Mouse (Mus musculus): Measurements from ENCODE around the gene Vmp1. TPM values are rescaled to one million over a fixed set of nuclear protein-coding genes. Genes with fewer than 3 reads are reported as not detected.

The Vmp1 gene
- polyA plus RNA-seq, 1 experiment from 2014 or later = 90.1 TPM

DNA sequence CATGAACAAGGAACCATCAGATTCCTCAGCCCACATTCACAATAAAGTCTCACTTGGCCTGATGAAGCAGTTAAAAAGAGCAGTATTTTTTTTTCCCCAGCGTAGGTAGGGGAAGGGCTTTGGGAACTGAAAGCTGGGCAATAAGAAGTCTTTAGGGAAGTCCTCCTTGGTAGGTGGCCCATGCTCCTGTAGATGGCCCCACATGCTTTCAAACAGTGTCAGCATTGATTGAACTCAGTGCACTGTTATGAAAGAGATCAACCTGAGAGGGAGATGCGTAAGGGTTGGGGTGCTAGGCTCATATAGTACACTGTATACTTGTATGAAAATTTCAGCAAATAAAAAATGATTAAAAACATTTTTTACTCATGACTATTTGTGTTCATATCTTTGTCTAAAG, 8.3 kb upstream of the Vmp1 start:
- peaks cover 59% of the 10 kb centered on the region for H3K36me3 ChIP-seq
- no peak for ATAC-seq (ENCODE audit: insufficient number of reproducible peaks, low FRiP score, low TSS enrichment, low read depth)
- no peak overlapping the region for H3K27ac ChIP-seq
- no peaks in the 10 kb centered on the region for H3K4me1 ChIP-seq
- WGBS = 85% methylated on average over 2 of the region's 2 CpGs
- H3K4me3 ChIP-seq = no peak overlapping the region
- H3K4me2 ChIP-seq = no peak overlapping the region
- no peak overlapping the region for H3K9ac ChIP-seq
- H3K9me3 ChIP-seq = no peaks in the 10 kb centered on the region
- H3K27me3 ChIP-seq = no peaks in the 10 kb centered on the region

DNA sequence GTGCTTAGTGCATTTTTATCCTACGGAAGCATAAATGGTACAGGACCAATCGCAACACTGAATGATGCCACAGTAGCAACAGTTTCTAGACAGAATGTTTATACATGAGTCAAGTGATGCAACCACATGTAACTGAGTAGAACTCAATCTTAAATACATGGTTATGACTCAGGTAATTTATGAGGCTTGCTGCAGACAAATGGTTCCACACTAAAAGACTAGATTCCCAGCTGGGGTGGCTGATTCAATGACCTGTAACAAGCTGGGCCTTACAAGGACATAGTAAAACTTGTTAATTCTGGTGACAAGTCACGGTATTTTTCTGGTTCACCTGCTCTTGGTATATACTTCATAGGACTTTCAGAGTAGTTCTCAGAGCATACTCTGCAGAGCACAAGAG, 7.8 kb upstream of the Vmp1 start:
- Histone ChIP-seq H3K4me3 (no peak overlapping the region), H3K9me3 (no peaks in the 10 kb centered on the region), H3K4me2 (no peak overlapping the region), H3K27me3 (no peaks in the 10 kb centered on the region), H3K9ac (no peak overlapping the region), H3K27ac (no peak overlapping the region), H3K36me3 (peaks cover 56% of the 10 kb centered on the region), H3K4me1 (no peaks in the 10 kb centered on the region)
- 89% methylated on average over 3 of the region's 3 CpGs for WGBS
- no peak for ATAC-seq (ENCODE audit: insufficient number of reproducible peaks, low FRiP score, low TSS enrichment, low read depth)

DNA sequence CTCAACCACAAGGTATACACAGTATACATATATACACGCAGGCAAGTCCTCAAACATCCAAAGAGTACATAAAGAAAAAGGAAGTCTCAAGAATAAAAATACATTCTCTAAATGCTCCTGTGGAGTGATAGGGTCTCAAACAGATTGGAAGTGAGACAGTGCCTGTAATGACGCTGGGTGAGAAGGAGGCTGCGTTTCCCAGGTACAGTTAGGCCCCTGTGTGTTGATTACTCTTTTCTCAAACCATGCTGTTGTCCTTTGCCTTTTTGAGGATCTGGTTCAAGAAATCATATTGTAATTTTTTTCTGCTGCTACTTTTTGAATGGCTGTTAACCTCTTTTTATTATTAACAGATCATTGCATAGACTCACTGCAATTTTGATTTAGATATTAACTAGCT, 6.7 kb upstream of the Vmp1 start:
- 90% methylated on average over 3 of the region's 3 CpGs for WGBS
- Histone ChIP-seq H3K4me2 (no peak overlapping the region), H3K4me1 (peaks cover 1% of the 10 kb centered on the region), H3K9me3 (no peaks in the 10 kb centered on the region), H3K27me3 (no peaks in the 10 kb centered on the region), H3K36me3 (peaks cover 51% of the 10 kb centered on the region), H3K9ac (no peak overlapping the region), H3K27ac (no peak overlapping the region), H3K4me3 (no peak overlapping the region)
- no peak for ATAC-seq (ENCODE audit: insufficient number of reproducible peaks, low FRiP score, low TSS enrichment, low read depth)

DNA sequence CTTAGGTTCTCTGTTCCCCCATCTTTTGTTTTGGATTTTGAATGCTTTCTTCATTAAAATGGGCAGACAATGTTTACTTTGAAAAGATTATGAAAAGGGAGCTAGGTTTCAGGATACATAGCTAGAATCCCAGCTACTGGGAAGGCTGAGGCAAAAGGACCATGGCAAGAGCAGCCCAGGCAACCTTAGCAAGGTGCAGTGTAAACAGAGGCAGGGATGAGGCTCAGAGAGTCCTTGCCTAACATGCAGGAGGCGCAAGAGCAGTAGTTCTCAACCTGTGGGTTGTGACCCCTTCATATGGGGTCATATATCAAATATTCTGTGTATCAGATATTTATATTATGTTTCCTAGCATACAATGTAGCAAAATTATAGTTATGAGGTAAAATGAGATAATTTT, 1.7 kb upstream of the Vmp1 start:
- H3K4me3 ChIP-seq = peak overlapping the region; percentile 92; the same call in 1 of the 2 replicates
- H3K4me1 ChIP-seq = peaks cover 17% of the 10 kb centered on the region
- peaks cover 14% of the 10 kb centered on the region for H3K36me3 ChIP-seq
- H3K9ac ChIP-seq = no peak overlapping the region
- H3K27me3 ChIP-seq = no peaks in the 10 kb centered on the region
- no peak overlapping the region for H3K27ac ChIP-seq
- H3K4me2 ChIP-seq = peak overlapping the region; percentile 76; the same call in 1 of the 2 replicates
- H3K9me3 ChIP-seq = no peaks in the 10 kb centered on the region
- 88% methylated on average over 1 of the region's 1 CpGs for WGBS
- no peak for ATAC-seq (ENCODE audit: insufficient number of reproducible peaks, low FRiP score, low TSS enrichment, low read depth)

DNA sequence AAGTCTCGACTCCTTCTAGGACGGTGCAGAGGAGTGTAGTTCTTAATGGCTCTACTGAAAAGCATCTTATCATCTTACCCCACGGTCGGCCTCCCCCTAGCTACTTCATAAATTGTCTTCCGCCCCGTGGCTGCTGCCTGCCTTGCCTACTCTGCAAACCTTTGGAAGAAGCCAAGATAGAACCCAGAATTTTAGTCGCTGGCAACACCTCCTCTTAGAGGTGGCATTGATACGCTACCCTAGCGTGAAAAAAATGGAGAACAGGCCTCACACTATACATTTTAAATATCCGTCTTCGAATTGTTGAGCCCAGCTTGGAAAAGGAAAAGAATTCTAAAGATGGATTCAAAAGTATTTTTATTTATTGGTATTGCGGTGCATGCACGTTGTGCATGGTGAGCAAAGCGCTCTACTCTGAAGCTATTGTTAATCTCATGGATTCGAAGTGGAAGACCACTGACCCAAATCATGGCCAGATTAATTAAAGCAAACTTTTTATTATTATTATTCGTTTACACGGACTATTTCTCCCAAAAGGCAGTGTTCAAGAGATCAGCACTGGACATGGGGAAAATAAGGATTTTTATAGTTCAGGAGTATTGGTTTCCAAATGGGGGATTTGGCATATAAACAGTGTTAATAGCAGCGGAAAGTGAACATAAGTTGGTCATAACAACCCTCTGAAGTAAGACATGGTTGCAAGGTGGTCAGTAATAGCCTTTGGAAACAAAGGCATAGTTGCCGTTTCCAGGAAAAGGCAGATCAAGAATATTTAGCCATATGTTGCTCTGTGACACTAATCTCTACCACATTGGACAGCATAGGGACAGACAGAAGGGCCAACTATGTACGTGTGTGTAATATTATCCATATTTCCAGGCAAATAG, 733 bp upstream of the Vmp1 start:
- no peak for ATAC-seq (ENCODE audit: insufficient number of reproducible peaks, low FRiP score, low TSS enrichment, low read depth)
- peak overlapping the region; percentile 87 for H3K9ac ChIP-seq
- H3K4me3 ChIP-seq = peak overlapping the region; percentile 92
- H3K36me3 ChIP-seq = peaks cover 4% of the 10 kb centered on the region
- peaks cover 17% of the 10 kb centered on the region for H3K4me1 ChIP-seq
- no peaks in the 10 kb centered on the region for H3K27me3 ChIP-seq
- 5% methylated on average over 20 of the region's 20 CpGs for WGBS
- peak overlapping the region; percentile 94 for H3K27ac ChIP-seq
- peak overlapping the region; percentile 76 for H3K4me2 ChIP-seq
- H3K9me3 ChIP-seq = no peaks in the 10 kb centered on the region

DNA sequence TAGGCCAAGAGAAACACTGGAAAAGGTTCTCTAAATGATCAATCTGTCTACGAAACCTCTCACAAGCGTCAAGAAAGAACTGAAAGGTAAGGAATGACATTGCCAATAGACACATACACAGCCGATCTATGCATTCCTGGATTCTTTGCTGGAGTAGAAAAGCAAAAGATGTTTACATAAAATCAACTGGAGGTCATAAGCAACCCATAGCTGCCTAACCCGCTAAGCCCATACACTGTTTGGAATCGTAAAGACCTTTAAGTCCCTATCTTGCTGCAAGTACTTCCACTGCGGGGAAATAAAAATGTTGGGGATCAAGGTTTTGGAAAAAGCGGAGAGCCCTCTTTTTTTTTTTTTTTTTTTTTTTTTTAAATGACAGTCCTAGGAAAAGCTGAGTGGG, 775 bp downstream of the Vmp1 start:
- H3K9me3 ChIP-seq = no peaks in the 10 kb centered on the region
- H3K27ac ChIP-seq = peak overlapping the region; percentile 94
- peak overlapping the region; percentile 76 for H3K4me2 ChIP-seq
- H3K4me3 ChIP-seq = peak overlapping the region; percentile 92
- WGBS = 36% methylated on average over 7 of the region's 7 CpGs
- no peaks in the 10 kb centered on the region for H3K27me3 ChIP-seq
- ATAC-seq (ENCODE audit: insufficient number of reproducible peaks, low FRiP score, low TSS enrichment, low read depth) = no peak
- peaks cover 17% of the 10 kb centered on the region for H3K4me1 ChIP-seq
- peak overlapping the region; percentile 87 for H3K9ac ChIP-seq
- no peaks in the 10 kb centered on the region; the same call in 1 of the 2 replicates for H3K36me3 ChIP-seq

DNA sequence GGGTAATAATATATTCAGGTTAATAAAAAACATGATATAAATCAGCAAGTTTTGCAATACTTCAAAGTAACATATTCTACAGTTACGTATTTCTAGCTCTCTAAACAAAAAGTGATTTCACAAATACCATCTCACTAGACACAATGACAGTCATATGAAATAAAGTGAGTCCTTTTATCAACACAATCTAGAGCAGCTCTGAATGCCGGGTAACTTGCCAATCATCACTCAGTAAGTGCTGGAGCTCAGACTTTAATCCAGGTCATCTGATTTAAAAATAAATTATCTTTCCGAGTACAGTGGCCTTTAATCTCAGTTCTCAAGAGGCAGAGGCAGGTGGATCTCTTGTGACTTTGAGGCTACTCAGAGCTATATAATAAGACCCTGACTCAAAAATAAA, 2.2 kb downstream of the Vmp1 start:
- WGBS = 86% methylated on average over 3 of the region's 3 CpGs
- Histone ChIP-seq H3K9ac (no peak overlapping the region), H3K9me3 (no peaks in the 10 kb centered on the region), H3K4me1 (peaks cover 17% of the 10 kb centered on the region), H3K4me2 (no peak overlapping the region), H3K27ac (no peak overlapping the region), H3K4me3 (no peak overlapping the region), H3K27me3 (no peaks in the 10 kb centered on the region), H3K36me3 (no peaks in the 10 kb centered on the region)
- ATAC-seq (ENCODE audit: insufficient number of reproducible peaks, low FRiP score, low TSS enrichment, low read depth) = no peak

DNA sequence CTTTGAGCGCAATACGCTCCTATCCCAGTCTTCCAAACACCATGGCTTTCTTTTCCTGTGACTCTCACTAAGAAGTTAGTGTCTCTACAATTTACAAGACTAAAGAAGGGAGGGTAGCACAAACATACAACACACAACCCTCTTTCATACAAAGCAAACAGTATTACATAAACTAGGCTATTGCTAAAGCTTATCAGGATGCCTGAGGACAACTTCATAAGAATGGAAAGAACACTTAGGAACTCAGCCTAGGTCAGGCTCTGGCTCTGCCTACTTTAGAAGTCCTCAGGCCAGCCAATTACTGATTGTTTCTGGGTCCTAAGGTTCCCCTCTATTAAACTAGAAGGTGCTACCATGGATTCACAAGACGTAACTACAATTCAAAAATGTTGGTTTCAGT, 2.9 kb downstream of the Vmp1 start:
- no peak overlapping the region for H3K27ac ChIP-seq
- no peaks in the 10 kb centered on the region for H3K27me3 ChIP-seq
- no peak overlapping the region for H3K4me2 ChIP-seq
- H3K4me3 ChIP-seq = no peak overlapping the region
- WGBS = 92% methylated on average over 3 of the region's 3 CpGs
- peaks cover 17% of the 10 kb centered on the region for H3K4me1 ChIP-seq
- H3K9me3 ChIP-seq = no peaks in the 10 kb centered on the region
- no peaks in the 10 kb centered on the region for H3K36me3 ChIP-seq
- no peak overlapping the region for H3K9ac ChIP-seq
- ATAC-seq (ENCODE audit: insufficient number of reproducible peaks, low FRiP score, low TSS enrichment, low read depth) = no peak

DNA sequence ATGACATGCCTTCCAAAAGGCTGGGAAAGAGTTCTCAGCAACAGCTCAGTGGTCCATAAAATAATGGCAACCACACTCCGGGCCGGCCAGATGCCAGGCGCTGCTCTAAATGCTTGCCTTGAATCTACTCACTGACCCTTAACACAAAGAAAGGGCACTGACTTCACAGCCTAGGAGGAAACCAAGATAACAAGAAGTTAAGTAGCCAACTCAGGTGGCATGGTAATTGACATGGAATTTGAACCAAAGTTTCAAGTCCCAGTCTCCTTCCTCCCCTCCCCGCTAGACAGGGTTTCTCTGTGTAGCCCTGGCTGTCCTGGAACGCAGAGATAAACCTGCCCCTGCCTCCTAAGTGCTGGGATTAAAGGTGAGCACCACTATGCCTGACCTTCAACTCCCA, 4.7 kb downstream of the Vmp1 start:
- no peaks in the 10 kb centered on the region for H3K27me3 ChIP-seq
- peaks cover 8% of the 10 kb centered on the region for H3K4me1 ChIP-seq
- H3K9ac ChIP-seq = no peak overlapping the region
- H3K4me2 ChIP-seq = no peak overlapping the region
- H3K4me3 ChIP-seq = no peak overlapping the region
- H3K27ac ChIP-seq = no peak overlapping the region
- no peaks in the 10 kb centered on the region for H3K9me3 ChIP-seq
- no peaks in the 10 kb centered on the region for H3K36me3 ChIP-seq
- WGBS = 88% methylated on average over 5 of the region's 5 CpGs
- ATAC-seq (ENCODE audit: insufficient number of reproducible peaks, low FRiP score, low TSS enrichment, low read depth) = no peak

DNA sequence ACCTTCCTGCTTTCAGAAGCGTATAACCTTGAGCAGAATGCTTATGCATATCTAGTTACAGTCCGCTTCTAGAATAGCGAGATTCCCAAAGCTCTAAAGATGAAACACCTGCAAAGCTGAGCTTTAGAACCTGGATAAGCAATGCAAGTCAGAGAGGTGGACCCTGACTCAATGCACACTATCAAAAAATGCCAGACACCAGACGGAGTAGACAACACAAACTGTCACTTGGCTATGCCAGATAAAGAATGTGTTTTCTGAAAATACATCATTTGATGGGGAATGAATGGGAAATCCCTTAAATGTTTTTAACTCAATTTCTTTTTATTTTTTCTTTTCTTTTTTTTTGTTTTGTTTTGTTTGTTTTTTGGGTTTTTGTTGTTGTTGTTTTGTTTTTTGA, 8.1 kb downstream of the Vmp1 start:
- H3K4me2 ChIP-seq = no peak overlapping the region
- no peak overlapping the region for H3K9ac ChIP-seq
- no peaks in the 10 kb centered on the region for H3K9me3 ChIP-seq
- ATAC-seq (ENCODE audit: insufficient number of reproducible peaks, low FRiP score, low TSS enrichment, low read depth) = no peak
- H3K4me3 ChIP-seq = no peak overlapping the region
- H3K4me1 ChIP-seq = no peaks in the 10 kb centered on the region
- 84% methylated on average over 4 of the region's 4 CpGs for WGBS
- H3K36me3 ChIP-seq = no peaks in the 10 kb centered on the region
- H3K27me3 ChIP-seq = no peaks in the 10 kb centered on the region
- no peak overlapping the region for H3K27ac ChIP-seq

DNA sequence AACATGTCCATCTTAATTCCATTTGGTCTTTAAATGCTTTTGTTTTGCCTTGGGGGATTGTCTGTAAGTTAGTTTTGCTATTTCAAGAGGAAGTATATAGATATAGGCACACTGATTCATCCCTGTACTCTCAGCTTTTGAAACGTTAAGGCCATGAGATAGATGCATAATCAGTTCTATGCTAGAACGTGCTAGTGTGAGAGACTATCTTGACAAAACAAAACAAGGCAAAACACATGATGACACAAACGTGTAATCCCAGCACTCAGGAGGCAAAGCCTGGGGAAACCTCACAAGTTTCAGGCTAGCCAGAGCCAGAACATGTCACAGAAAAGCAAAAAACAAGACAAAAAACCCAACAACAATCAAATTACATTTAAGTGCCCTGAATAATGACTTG, 10.9 kb downstream of the Vmp1 start:
- Histone ChIP-seq H3K36me3 (no peaks in the 10 kb centered on the region), H3K27ac (no peak overlapping the region), H3K4me3 (no peak overlapping the region), H3K4me2 (no peak overlapping the region), H3K9me3 (no peaks in the 10 kb centered on the region), H3K4me1 (no peaks in the 10 kb centered on the region), H3K27me3 (no peaks in the 10 kb centered on the region), H3K9ac (no peak overlapping the region)
- 86% methylated on average over 3 of the region's 3 CpGs for WGBS
- ATAC-seq (ENCODE audit: insufficient number of reproducible peaks, low FRiP score, low TSS enrichment, low read depth) = no peak

DNA sequence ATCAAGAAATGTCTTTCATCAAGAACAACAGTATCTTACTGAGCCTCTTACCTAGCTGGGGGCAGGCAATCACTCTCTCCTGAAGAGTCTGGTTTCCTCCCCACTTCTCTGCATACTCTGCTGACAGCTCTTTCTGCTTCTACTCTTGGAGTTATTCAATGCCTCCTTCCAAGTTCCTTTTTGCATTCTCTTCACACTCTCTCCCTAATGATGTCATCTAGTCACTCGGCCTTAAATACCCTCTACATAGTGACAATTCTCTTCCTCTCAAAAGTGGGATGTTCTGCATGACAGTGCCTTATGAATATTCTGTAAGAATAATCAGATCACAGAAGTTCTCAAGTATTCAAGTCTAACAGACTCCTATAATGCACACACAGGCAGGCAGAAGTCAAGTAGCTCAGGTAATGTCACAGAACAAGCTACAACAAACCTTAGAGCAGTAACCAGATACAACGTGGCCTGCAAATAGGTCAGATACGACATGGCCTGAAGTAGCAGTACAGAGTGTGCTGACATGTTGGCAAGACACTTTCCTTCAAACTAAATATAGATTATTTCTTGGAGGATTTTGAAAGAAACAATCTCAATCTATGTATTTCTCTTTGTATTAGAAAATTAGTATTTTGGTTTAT, 12.5 kb downstream of the Vmp1 start:
- 71% methylated on average over 3 of the region's 3 CpGs for WGBS
- H3K4me3 ChIP-seq = no peak overlapping the region
- H3K4me2 ChIP-seq = no peak overlapping the region
- H3K4me1 ChIP-seq = no peaks in the 10 kb centered on the region
- no peaks in the 10 kb centered on the region for H3K36me3 ChIP-seq
- no peaks in the 10 kb centered on the region for H3K27me3 ChIP-seq
- ATAC-seq (ENCODE audit: insufficient number of reproducible peaks, low FRiP score, low TSS enrichment, low read depth) = no peak
- H3K27ac ChIP-seq = no peak overlapping the region
- H3K9ac ChIP-seq = no peak overlapping the region
- H3K9me3 ChIP-seq = no peaks in the 10 kb centered on the region

Data from limb, embryonic 15.5 days (tissue).